Mouse (Mus musculus) stomach, embryonic 16.5 days (tissue): ENCODE measurements around the gene Dennd6b. TPM values are rescaled to one million over a fixed set of nuclear protein-coding genes. Genes with fewer than 3 reads are reported as not detected.

Source experiments
- ATAC-seq: fragments of 200-750 bp; cut with Nextera tagmentation; 2 replicates; pipeline ENCODE4 v1.8.0; 2017; ENCODE audit warnings: moderate number of reproducible peaks, moderate TSS enrichment; ENCODE audit not compliant: insufficient read depth, low FRiP score
- H3K27ac ChIP-seq: fragments of 300-500 bp; sonication (generic); 2 replicates; pipeline ENCODE4 v1.5.1; 2014; ENCODE audit warnings: low read length
- H3K27me3 ChIP-seq: fragments of 300-500 bp; sonication (generic); 2 replicates; pipeline ENCODE4 v1.6.1; 2014; ENCODE audit warnings: low read length, control low read depth, mixed read lengths; ENCODE audit not compliant: control insufficient read depth, insufficient read depth
- H3K36me3 ChIP-seq: fragments of 300-500 bp; sonication (generic); 2 replicates; pipeline ENCODE4 v1.6.1; 2014; ENCODE audit warnings: low read length; ENCODE audit not compliant: control insufficient read depth, insufficient read depth
- H3K4me1 ChIP-seq: fragments of 300-500 bp; sonication (generic); 2 replicates; pipeline ENCODE4 v1.6.1; 2014; ENCODE audit warnings: low read length, control low read depth, mixed read lengths; ENCODE audit not compliant: control insufficient read depth, insufficient read depth
- H3K4me2 ChIP-seq: fragments of 300-500 bp; sonication (generic); 2 replicates; pipeline ENCODE4 v1.6.1; 2014; ENCODE audit warnings: low read depth, low read length, mixed read lengths
- H3K4me3 ChIP-seq: fragments of 300-500 bp; sonication (generic); replicated peaks from 2 replicates; pipeline ENCODE4 v1.5.1; 2014; ENCODE audit warnings: mild to moderate bottlenecking, low read length
- H3K9ac ChIP-seq: fragments of 300-500 bp; sonication (generic); 2 replicates; pipeline ENCODE4 v1.6.1; 2014; ENCODE audit warnings: low read length
- H3K9me3 ChIP-seq: fragments of 300-500 bp; sonication (generic); replicated peaks from 2 replicates; pipeline ENCODE4 v1.6.1; 2016; ENCODE audit warnings: low read length, control low read depth; ENCODE audit not compliant: control insufficient read depth
- WGBS: fragments of 180-500 bp; shearing (Covaris S2); extraction: QIAGEN DNeasy Blood & Tissue Kit; methylation state at CpG from one replicate; pipeline ENCODE4 v1.1.7; 2014; 5-methylcytosine and 5-hydroxymethylcytosine counted together
- polyA plus RNA-seq: library from polyadenylated mRNA; unstranded; fragments of >200 nt; fragmentation: Nextera tagmentation; extraction: Ambion mirVana; gene quantifications from 2 replicates; pipeline ENCODE4 v1.2.1, GENCODE M21; 2015

Dennd6b gene
- polyA plus RNA-seq, 1 experiment from 2014 or later: 13.4 TPM

DNA sequence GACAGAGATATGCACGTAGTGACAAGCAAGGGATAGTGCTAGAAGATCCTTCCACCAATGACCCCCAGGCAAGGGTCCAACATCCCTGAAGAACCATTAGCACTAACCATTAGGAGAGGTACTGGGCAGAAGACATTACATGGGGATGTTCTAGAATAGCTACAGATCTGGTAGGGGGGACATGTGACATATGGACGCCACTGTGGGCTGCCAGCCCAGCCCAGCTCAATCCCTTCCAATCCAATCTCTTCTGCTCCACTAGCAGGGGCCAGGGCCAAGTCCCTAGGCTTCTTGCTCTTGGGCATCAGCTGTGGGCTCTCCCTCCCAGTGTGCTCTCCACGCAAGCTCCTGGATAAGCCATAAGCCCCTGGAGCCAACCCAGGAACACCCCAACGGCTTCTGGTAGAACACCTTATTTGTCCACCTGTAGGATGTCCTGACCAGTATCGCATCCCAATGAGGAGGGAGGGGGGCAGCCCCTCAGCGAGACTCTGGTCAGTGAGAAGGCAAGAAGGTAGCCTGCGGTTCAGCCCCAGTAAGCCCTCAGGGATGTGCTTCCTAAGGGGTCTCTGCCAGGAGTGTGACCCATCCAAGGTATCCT lies 17.9 kb downstream of the Dennd6b start:
- Histone ChIP-seq H3K36me3 (no peaks in the 10 kb centered on the region), H3K27ac (peak overlapping the region; percentile 97), H3K27me3 (no peaks in the 10 kb centered on the region), H3K4me1 (peaks cover 72% of the 10 kb centered on the region), H3K4me2 (peak overlapping the region; percentile 90), H3K9ac (peak overlapping the region; percentile 86), H3K4me3 (peak overlapping the region; percentile 74), H3K9me3 (no peaks in the 10 kb centered on the region)
- WGBS: 63% methylated on average over 7 of the region's 7 CpGs
- ATAC-seq: no peak

DNA sequence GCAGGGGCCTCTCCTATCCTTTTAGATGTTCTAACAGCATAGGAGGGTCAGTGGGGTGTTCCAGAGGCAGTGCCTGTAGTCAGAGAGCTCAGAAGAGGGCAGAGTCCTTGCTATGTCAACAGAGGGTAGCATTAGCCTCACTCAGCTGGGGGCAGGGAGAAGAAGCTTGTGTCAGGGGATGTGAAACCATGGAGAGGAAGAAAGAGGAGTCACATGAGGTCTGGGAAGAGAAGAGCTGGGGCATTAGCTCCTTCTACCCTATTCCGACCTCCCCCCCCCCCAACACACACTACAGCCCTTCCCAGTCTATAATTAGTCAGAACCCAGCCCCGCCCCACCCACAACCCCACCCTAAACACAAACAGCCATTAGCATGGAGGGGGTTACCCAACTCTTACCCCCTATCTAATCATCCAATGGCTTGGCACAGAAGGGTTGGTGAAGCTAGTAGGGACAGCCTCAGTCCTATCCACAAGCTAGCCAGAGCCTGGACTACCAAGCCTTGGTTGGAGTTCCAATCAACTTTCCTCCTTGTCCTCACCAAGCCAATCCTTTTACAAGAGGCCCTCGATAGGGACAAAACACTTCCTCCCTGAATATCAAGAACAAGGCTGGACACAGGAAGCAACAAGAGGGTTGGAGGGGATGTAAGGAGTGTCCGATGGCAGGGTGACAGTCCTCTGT lies 18.6 kb downstream of the Dennd6b start:
- H3K4me3 ChIP-seq: peak overlapping the region; percentile 74
- WGBS: 46% methylated on average over 4 of the region's 4 CpGs
- H3K27ac ChIP-seq: peak overlapping the region; percentile 97
- no peaks in the 10 kb centered on the region for H3K36me3 ChIP-seq
- H3K4me2 ChIP-seq: peak overlapping the region; percentile 90
- H3K27me3 ChIP-seq: no peaks in the 10 kb centered on the region
- ATAC-seq: peak; percentile 4; the same call in 1 of the 2 replicates
- no peaks in the 10 kb centered on the region for H3K9me3 ChIP-seq
- H3K9ac ChIP-seq: peak overlapping the region; percentile 86
- peaks cover 72% of the 10 kb centered on the region for H3K4me1 ChIP-seq

DNA sequence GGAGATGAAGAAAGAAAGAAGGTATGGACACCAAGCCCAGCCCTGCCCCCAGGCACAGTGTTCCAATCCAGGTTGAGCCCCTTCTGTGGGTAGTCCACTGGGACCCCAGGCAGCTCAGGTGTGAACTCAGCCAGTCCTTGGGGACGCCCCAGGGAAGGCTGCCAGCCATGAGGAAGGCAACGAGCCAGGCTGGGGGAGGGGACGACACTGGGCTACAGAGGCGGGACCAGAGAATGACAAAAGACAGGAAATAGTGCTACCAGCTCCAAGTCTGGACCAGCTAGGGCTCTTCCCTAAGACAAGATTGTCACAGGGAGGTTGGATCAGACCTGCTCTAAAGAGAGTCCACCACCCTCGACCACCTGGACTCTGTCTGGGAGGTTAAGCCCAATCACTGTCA lies 19.2 kb downstream of the Dennd6b start:
- ATAC-seq: no peak
- H3K9me3 ChIP-seq: no peaks in the 10 kb centered on the region
- H3K4me1 ChIP-seq: peaks cover 72% of the 10 kb centered on the region
- peak overlapping the region; percentile 19; the same call in 1 of the 2 replicates for H3K4me3 ChIP-seq
- peak overlapping the region; percentile 63 for H3K9ac ChIP-seq
- WGBS: 8% methylated on average over 5 of the region's 5 CpGs
- H3K4me2 ChIP-seq: peak overlapping the region; percentile 90
- H3K27me3 ChIP-seq: no peaks in the 10 kb centered on the region
- H3K36me3 ChIP-seq: no peaks in the 10 kb centered on the region
- H3K27ac ChIP-seq: peak overlapping the region; percentile 97

DNA sequence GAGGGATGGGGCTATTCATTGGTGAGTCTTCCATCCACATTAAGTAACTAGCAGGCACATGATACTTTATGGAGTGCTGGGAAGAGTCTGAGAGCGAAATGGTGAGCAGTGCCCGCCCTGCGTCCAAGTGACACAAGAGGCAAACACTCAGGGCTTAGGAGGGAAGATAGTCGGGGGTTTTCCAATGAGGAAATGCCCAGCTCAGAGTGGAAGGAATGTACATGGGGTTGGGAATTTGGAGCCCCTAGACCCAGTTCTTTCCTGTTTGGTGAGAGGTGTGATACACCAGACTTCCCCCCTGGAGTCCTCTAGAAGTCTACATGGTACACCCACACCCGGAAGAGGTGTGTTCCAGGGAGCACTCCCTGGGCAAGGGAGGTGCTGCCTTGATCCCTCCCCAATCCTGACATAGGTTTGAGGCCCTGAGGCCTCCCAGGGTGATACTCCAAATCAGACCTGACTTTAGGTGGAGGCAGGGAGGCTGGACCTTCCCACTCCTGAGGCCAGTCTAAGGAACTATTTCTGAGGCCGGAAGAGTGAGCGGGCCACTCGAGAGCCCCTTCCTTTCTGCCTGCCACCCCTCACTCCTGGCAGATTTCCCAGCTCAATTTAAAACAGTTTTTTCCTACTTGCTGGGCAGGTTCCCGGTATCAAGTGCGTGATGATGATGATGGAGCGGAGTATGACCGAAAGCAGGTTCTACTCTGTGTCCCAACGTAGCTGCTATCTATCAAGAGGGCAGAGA lies 20.7 kb downstream of the Dennd6b start:
- H3K27me3 ChIP-seq: no peaks in the 10 kb centered on the region
- H3K4me2 ChIP-seq: peak overlapping the region; percentile 90; the same call in 1 of the 2 replicates
- 0 out of 2 replicates have a peak overlapping the region, but pooled peaks have one; percentile 22 for H3K9ac ChIP-seq
- H3K4me1 ChIP-seq: peaks cover 70% of the 10 kb centered on the region
- no peak for ATAC-seq
- WGBS: 61% methylated on average over 13 of the region's 13 CpGs
- no peak overlapping the region for H3K4me3 ChIP-seq
- H3K9me3 ChIP-seq: no peaks in the 10 kb centered on the region
- H3K27ac ChIP-seq: peak overlapping the region; percentile 54
- H3K36me3 ChIP-seq: no peaks in the 10 kb centered on the region

DNA sequence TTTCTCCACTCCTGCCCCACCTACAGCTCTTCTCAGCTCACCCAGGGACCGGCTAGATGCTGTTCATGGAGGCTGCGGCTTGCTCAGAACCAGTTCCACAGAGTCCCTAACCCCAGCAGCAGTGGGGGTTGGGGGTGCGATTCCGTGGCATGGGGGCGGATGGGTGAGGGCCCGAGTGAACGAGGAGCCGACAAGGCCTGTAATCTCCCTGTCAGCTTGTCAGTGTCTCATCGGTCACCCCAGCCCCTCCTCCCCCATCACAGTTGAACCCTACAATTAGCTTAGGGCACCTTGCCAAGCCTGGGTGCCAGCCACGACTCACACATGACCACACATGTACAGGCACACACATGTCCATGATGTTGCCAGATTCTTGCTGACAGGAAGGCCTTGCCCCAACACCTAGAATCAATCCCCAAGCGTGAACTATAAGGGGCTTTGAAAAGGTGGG lies 21.4 kb downstream of the Dennd6b start:
- Histone ChIP-seq H3K27ac (peak overlapping the region; percentile 54), H3K4me1 (peaks cover 76% of the 10 kb centered on the region)
- WGBS: 54% methylated on average over 11 of the region's 11 CpGs

DNA sequence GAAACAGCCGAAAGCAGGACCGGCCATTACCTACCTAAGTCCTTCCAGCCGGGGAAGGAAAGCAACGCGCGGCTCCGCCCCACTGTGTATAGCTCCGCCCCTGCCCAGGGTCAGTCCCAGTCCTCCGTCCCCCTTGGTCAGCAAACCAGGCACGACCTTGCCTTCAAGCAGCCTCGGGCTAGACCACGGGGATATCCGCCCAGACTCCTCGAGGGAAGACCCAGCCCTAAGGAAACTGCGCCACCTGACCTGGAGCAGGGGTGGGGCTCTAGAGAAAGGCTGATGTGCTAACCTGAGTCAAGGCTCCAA lies 22.4 kb downstream of the Dennd6b start:
- Histone ChIP-seq H3K27me3 (no peaks in the 10 kb centered on the region), H3K4me2 (peak overlapping the region; percentile 99), H3K36me3 (no peaks in the 10 kb centered on the region), H3K4me1 (peaks cover 85% of the 10 kb centered on the region), H3K9ac (peak overlapping the region; percentile 82), H3K4me3 (peak overlapping the region; percentile 62), H3K9me3 (no peaks in the 10 kb centered on the region), H3K27ac (peak overlapping the region; percentile 54)
- peak; percentile 52 for ATAC-seq
- 3% methylated on average over 15 of the region's 15 CpGs for WGBS

More for the DNA sequence above, 21.4 kb downstream of the Dennd6b start:
- H3K36me3 ChIP-seq: no peaks in the 10 kb centered on the region
- peak overlapping the region; percentile 53; the same call in 1 of the 2 replicates for H3K9ac ChIP-seq
- ATAC-seq: no peak
- no peaks in the 10 kb centered on the region for H3K9me3 ChIP-seq
- H3K27me3 ChIP-seq: no peaks in the 10 kb centered on the region
- H3K4me2 ChIP-seq: peak overlapping the region; percentile 99; the same call in 1 of the 2 replicates
- no peak overlapping the region for H3K4me3 ChIP-seq

DNA sequence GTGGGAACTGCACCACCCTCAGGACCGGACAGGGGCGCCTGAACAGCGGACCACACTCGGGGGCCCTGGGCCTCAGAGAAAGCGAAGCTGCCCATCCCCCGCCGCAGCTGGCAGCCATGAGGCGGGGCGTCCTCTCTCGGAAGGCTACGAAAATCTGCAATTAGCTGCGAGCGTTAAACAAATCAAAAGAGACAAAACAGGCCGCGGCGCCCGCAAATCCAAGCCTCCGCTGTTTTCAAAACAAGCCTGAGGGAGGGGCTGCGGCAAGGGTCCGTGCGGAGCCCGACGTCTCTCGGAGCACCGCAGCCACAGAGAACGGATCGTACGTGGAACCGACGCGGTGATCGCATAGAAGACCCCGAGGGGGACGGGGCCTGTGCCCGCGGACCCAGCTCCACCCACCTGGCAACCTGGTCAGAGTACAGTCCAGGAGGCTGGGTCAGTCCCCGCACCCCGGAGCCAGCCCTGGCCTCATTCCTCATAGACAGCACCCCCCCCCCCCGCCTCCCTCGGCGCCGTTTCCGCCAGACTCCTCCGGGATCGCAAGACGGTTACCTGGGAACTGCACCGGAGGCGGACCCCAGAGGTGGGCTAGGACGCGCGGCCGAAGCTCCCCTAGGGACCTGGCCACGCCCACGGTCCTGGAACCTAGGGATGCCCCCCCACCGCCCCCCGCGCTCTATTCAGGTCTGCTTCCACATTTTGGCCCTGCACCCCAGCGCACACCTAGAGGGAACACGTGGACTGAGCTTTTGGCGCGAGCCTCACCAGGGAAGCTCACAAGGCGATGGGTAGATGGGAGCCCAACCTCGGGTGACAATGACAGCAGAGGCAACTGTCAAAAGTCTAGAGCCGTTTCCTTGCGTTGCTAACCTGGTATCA lies 23.0 kb downstream of the Dennd6b start:
- Histone ChIP-seq H3K9ac (peak overlapping the region; percentile 82), H3K27ac (peak overlapping the region; percentile 54), H3K36me3 (no peaks in the 10 kb centered on the region), H3K4me1 (peaks cover 82% of the 10 kb centered on the region), H3K4me3 (peak overlapping the region; percentile 62), H3K9me3 (no peaks in the 10 kb centered on the region), H3K4me2 (peak overlapping the region; percentile 99), H3K27me3 (no peaks in the 10 kb centered on the region)
- ATAC-seq: no peak
- under 1% methylated on average over 65 of the region's 65 CpGs for WGBS

DNA sequence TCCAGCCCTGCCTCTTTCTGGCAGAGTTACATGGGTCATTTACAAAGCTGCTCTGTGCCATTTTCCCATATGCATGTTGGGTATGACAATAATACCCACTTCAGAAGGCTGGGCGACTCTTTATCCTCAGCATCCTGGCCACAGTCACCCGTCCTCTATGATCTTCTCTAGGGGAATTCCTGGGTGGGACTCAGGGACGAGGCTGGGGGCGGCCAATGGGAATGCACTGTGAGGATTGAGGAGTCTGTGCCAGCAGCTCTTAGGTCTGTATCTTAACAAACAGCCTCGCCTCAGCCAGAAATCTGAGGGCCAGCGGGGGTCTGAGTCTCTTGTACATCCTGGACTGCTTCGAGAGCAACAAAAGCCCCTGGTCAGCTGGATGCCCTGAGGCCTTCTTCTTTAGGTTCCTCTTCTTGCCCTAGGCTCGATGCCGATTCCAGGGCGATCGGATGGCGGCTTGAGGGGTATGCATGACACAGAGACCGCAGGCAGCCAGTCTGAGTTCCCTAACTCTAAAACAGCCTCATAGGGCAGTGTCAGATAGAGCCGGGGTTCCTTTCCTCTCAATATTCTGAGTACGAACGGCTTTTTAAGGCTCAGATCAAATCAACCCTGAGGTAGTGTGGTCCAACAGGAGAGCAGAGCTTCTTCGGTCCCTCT lies 23.9 kb downstream of the Dennd6b start:
- Histone ChIP-seq H3K27me3 (no peaks in the 10 kb centered on the region), H3K4me3 (peak overlapping the region; percentile 62), H3K9ac (peak overlapping the region; percentile 82), H3K4me2 (peak overlapping the region; percentile 99), H3K27ac (peak overlapping the region; percentile 54), H3K4me1 (peaks cover 74% of the 10 kb centered on the region), H3K9me3 (no peaks in the 10 kb centered on the region), H3K36me3 (no peaks in the 10 kb centered on the region)
- no peak for ATAC-seq
- 46% methylated on average over 17 of the region's 17 CpGs for WGBS
